Mouse (Mus musculus): ENCODE measurements around the gene Pla2g4e.

GRCm38 (mm10) chr2:120281221-120281620 is 36.1 kb upstream of the Pla2g4e start:
- TF ChIP-seq GATA1 (IDR thresholded peaks at IDR 0.05; ENCODE audit: borderline replicate concordance, low read length), result no peak
- TF ChIP-seq CTCF (IDR thresholded peaks at IDR 0.05; ENCODE audit: low read depth, low read length), result no peak
- TF ChIP-seq TAL1 (conservative IDR thresholded peaks at IDR 0.05; ENCODE audit: low read depth, low read length), result no peak
- TF ChIP-seq GATA2 (IDR thresholded peaks at IDR 0.05; ENCODE audit: borderline replicate concordance, low read depth, low read length), result no peak
- no peak for TF ChIP-seq POLR2AphosphoS5 (IDR thresholded peaks at IDR 0.05; ENCODE audit: insufficient replicate concordance, low read depth, low read length)
